Mouse (Mus musculus) frontal cortex, postnatal 36 days (tissue): Measurements from ENCODE around the gene Adcy9.

Experiments used
- DNase-seq, 2 experiments: peaks; one replicate each; pipeline ENCODE4 v3.0.0; 2022; ENCODE audit warnings: low spot score in 2 of 2

Adcy9 gene

DNA sequence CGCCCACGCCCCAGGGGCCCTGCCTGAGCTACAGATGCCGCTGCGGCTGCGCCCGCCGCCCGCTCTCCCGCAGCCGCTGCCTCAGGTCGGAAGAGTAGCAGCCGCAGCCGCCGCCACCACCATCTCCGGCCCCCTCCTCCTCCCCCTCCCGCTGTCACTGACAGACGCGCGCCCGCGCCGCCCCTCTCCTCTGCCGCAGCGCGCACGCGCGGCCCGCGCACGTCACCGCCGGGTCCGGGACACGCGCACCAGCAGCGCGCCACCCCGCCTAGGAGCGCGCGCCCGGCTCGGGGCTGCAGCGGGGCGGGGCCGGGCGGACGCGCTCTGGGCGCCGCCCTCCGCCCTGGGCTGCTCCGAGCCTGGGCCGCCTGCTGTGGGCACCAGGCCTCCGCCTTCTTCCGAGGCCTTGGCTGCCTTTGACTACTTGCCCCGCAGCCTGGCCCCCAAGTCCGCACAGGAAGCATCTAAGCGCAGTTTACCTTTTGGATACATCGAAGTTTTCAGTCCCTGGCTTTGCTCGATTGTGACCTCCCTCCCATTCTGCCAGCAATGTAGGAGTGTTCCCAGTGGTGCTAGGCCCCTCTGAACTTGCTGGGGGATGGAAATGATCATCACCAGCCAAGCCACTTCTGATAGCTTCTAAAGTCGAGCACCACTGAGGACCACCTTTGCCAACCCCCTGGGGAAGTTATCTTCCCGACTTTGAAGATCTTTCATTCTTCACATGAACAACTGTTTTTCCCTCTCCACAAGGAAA is at the start of gene Adcy9:
Gene Adcy9 (minus strand): TSS at position 201 of the 757 bp plus-strand sequence.
- peak; percentile 90 to 91 for DNase-seq

DNA sequence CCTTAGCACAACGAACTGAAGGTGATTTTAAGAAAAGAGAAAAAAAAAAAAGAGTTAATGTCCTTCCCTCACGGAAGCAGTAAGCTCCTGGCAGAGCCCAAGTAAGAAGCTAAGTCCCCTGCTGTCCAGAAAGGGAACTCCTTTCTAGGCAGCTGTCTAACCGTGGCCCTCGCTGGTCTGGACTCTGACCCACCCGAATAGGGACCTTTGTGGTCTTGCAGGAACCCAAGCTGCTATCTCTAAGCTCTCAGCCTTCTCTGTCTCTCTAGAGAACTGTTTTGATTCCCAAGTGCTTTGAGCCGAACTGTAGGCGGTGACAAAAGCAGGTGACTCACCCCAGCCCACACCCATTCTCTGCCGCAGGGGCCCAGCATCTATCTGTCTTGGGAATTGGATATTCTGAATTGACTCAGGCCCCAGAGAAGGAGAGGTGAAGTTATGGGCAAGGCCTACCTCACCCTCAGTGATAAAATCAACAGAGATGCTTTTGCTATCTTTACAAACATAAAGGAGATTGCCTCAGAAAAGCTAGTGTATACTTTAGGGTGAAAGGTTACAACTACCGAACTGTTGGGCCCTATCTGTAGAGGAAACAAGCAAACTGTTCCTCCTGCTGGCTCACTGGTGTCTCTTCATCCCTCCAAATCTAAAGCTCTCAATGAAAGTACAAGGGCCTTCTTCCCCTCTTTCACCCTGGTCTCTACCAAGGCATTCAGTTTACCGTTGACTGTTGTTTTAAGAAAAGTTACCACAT is 49.5 kb upstream of the Adcy9 start:
- peak; percentile 45 to 57 for DNase-seq

GRCm38 (mm10) chr16:4464529-4465089 is 44.3 kb upstream of the Adcy9 start:
- DNase-seq: no peak

DNA sequence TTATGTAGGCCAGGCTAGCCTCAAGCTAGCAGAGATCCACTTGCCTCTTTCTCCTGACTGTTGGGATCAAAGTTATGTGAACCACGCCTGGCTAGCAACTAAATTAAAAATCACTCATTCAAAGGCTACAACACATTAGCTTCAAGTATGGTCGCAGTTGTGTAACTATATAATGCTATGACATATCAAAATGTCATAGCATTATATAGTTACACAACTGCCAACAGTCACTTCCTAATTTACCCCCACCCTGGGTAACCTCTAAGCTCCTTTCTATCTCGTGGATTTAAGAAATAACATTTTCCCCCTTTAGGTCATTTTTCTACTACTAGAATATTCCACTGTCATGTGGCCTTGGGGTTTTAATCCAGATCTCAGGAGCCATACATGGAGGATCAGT is 37.6 kb upstream of the Adcy9 start:
- DNase-seq: no peak

GRCm38 (mm10) chr16:4456391-4456790 is 36.1 kb upstream of the Adcy9 start:
- peak; percentile 76 to 82 for DNase-seq

- no peak for DNase-seq
Measured at GRCm38 (mm10) chr16:4455693-4456092, 35.4 kb upstream of the Adcy9 start.

DNA sequence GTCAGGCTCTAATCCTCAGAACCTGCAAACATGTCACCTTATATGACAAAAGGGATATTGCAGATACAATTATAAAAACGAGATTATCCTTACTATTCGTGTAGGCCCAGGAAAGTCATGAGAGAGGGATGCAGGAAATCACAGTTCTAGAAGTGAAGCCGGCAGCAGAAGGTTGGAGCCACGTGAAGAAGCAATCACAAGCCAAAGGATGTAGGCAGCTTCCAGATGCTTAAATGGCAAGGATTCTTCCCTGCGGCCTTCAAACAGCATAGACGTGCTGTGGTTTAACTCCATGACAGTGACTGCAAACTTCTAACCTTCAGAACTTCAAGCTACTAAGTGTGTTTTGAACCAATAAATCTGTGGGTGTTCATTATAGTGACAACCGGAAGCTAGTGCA is 34.3 kb upstream of the Adcy9 start:
- peak in 1 of 2 experiments; percentile 73 for DNase-seq

GRCm38 (mm10) chr16:4449418-4449817 is 29.1 kb upstream of the Adcy9 start:
- DNase-seq: no peak

DNA sequence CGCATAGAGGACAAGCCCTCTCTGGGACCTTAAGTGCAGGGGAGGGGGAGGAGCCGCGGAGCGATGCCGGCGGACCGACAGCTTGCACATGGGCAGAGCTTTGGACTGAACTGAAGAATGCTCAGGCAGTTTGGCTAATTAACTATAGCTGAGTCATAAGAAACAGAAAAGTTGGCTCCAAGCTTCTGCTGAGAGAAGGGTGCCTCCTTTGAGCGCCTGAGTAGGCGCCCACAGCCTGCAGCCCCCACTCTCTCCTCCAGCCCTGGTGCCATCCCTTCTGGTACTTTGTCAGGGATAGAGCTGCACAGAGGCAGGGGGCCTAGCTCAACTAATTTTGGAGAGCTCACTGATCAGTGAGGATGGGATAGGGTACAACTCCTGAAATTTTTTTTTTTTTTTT is 27.9 kb upstream of the Adcy9 start:
- peak; percentile 58 to 70 for DNase-seq

DNA sequence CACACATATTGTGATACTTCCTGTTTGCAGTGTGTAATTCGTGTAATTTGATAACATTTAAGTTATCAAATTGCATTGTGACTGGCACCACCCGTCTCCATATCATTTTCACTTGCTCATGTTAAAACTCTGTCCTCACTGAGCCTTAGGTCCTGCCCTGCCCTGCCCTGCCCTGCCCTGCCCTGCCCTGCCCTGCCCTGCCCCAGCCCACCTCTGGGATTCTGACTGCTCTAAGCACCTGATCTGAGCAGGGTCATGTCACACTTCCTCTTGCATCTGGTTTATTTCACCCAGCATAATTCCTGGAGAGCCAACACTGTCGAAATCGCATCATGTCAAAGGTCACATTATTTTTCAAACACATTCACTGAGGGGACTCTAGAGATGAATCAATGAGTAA is 26.1 kb upstream of the Adcy9 start:
- no peak for DNase-seq

- no peak for DNase-seq
Measured at GRCm38 (mm10) chr16:4444378-4444777, 24.1 kb upstream of the Adcy9 start.

DNA sequence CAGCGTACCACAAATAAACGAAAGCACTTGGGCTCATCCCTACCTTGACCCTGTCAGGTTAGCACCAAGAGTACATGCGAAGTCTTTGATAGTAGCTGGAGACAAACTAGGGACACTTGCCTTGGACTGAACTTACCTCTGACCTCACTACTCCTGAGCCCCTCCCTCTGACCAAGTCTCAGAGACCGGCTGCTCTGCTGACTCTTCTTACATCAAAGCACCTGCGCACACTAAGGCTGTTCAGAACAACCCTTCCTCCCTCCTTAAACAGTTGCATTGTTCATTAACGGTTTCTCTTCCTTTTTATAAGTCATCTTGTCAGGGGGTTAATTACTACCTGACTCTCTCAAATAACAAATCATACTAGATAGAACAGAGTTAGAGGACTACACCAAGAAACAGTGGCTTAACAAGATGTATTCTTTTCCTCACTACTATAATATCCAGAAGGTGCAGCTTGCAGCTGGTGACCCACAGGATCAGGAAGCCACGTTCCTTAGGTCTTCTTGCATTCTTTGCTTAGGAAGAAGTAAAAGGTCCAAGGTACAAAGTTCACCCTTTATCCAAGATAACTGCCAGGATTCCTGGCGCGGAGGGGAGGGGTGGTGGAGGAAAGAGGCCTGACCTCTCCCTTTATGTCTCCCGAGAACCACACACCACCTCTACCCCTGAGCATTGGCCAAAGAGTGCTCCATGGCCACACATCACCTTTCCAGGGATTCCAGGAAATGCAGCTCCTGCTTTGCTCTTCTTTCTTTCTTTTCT is 19.2 kb upstream of the Adcy9 start:
- DNase-seq: no peak

GRCm38 (mm10) chr16:4436738-4437137 is 16.4 kb upstream of the Adcy9 start:
- DNase-seq: no peak

DNA sequence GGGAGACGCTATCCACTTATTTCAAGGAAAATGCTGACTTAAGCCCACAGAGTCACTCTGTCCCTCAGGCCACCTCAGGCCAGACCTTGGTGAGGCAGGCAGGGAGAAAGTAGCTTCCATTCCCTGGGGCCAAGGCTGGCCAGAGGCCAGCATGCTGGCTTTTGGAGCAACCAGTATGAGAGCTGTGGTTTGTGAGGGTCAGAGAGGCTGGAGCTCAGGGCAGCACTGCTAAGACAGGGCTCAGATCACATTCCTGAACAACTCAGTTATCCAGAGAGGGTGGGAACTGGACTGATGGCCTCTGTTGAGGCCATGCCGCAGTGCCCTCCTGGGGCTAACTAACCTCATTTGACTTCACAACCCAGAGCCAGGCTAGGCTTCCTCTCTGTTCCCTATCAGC is 15.1 kb upstream of the Adcy9 start:
- no peak for DNase-seq

GRCm38 (mm10) chr16:4431841-4432240 is 11.5 kb upstream of the Adcy9 start:
- no peak for DNase-seq

GRCm38 (mm10) chr16:4431013-4431412 is 10.7 kb upstream of the Adcy9 start:
- DNase-seq: no peak

DNA sequence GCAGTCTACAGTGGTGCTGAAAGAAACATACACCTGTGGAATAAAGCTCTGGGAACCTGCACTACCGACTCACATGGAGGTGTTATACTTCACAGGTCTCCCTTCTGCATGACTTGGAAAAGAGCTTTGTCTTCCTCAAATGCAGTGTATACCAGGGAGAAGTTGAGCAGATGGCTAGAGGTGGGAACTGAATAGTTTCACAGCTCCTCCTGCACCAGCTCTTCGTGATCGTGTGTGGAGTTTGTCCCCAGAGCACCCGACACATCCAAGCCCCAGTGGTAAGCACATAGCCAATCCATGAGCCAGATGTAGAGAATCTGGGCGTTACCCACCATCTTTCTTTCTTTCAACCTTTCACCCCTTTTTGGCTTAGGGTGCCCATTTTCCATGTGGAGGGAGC is 9.9 kb upstream of the Adcy9 start:
- peak in 1 of 2 experiments; percentile 72 for DNase-seq

DNA sequence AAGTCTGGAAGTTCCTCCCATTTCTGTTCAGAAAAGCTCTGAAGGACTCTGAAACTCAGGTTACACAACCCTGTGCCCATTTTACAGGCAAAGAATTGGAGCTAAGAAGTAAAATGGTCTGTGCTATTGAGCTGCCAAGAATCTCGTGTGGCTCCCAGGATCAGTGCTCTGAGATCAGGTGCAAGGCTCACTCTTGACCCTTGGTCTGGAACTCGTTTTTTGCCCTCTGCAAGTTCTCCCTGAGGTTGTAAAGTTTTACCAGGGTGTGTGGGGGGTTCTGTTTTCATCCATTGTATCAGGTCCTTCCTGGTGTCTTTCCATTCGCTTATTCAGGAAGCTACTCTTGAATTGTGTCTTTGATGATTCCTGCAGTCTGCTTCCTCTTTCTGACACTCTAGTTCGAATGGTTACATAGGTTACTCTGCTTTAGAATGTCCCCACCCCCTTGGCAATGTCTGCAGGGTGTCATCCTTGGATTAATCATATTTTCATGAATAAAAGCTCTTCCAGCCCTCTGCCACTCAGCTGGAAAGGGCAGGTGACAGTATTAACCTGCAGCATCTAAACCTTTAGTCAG is 5.4 kb upstream of the Adcy9 start:
- no peak for DNase-seq

DNA sequence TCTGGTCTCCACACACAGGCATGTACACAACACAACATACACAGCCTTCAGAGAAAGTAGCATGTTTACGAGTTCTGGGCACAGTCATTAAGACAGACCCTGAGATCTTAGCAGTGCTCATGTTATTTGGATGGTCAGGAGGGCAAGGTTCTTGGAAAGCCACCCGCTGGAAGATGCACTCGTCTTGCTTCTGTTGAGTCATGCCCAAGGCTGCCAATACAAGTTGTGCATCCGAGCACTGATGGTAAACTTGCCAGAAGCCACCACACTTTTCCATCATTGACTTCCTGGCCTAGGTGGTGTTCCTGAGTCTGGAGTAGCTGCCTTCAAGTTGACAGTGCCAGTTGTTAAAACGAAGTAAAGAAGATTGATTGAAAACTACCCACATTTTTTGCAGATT is 3.3 kb upstream of the Adcy9 start:
- no peak for DNase-seq

DNA sequence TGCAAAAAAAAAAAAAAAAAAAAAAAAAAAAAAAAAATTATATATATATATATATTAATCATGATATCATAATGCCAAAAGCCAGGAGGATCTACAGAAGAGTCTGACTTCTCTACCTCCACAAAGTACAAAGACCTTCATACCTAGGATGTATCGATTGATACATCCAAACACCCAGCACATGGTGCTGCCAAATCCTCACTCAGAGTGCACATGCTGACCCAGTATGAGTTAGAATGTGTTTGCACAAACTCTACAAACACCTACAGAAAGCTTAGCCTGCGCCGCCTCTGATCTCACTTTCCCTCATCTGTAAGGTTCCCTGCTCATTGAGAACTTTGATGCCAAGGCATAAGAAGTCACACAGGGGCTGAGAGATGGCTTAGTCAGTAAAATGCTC is 2.7 kb upstream of the Adcy9 start:
- DNase-seq: no peak

- DNase-seq: no peak
Measured at GRCm38 (mm10) chr16:4419546-4420297, 576 bp downstream of the Adcy9 start.
